Mouse (Mus musculus) megakaryocyte progenitor cell, adult 5-6 weeks (primary cell): ENCODE results near the gene Xntrpc. TPM values are rescaled to one million over a fixed set of nuclear protein-coding genes. Genes with fewer than 3 reads are reported as not detected.
A peak's percentile ranks its signal among the peaks of the same experiment; 100 is the strongest.
"Not testable (repeated sequence)": the region's sequence is repeated elsewhere in the genome, so short reads cannot be mapped to it uniquely, and the experiment has no call there.

ENCODE experiments used
- ATAC-seq: replicated peaks from 2 replicates; pipeline ENCODE4 v1.8.0; 2016; ENCODE audit warnings: mild to moderate bottlenecking, moderate TSS enrichment, inconsistent platforms; ENCODE audit not compliant: poor library complexity
- total RNA-seq, 2 experiments: library from RNA; stranded (forward) in 1 of 2; stranded (reverse) in 1 of 2; fragments of 157-497, 149-512 nt in 1 of 2; fragments of 200-1000 nt in 1 of 2; gene quantifications; 2 replicates each; pipeline versions ENCODE4 v1.2.3 to v1.2.4; 2015 to 2017

The Xntrpc gene
- total RNA-seq (2015) (0.57 and 0.85 TPM in 2 replicates), total RNA-seq (2017) (0.34 and 0.92 TPM in 2 replicates)

DNA sequence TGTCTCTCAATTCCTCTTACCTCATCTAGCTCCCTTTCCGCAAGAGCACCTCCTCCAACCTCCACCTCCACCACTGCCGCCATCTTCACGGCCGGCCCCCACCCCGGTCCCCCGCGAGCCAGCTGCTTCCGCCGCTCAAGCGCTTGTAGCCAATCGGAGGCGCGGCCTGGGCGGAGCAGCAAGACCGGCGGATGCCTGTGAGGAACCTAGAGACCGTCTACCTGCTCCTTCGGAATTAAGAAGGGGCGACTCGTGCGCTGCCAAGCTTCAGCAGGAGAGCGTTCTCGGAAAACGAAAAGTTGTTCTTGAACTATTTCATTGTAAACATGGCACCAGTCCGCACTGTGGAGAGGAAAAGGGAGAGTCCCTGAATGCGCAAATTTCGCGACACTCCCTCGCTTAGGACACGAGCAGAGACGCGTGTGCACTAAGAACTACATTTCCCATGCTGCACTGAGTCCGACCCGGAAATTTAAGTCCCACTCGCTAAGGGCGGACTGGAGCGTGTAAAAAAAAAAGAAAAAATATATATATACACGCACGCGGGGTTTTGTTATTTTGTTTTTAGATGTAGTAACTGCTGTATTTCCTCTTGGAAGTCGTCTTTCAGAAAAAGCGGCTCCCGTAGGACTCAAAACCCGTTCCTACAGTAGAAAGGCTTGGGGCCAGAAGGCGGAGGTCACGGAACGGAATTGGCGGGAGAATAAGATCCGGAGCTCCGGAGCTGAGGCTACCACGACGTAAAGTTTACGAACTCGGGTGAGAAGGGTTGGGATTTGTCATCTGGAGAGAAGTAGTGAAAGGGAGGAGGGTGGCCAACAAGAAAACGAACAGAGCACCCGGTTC lies at the start of gene Xntrpc, which contains the start of the genes Rnf121 and Xndc1:
TSS of gene Xntrpc (plus strand) at position 668 of the 846 bp plus-strand sequence.
TSS of gene Rnf121 (minus strand) at position 424 of the 846 bp plus-strand sequence.
TSS of gene Xndc1 (plus strand) at position 466 of the 846 bp plus-strand sequence.
- ATAC-seq, result peak; percentile 95

GRCm38 (mm10) chr7:102016936-102017335 lies 48.6 kb upstream of the Xntrpc start:
- 0 out of 2 replicates have a peak, but pooled peaks have one; percentile 11 for ATAC-seq

- peak; percentile 55 for ATAC-seq
Observed at GRCm38 (mm10) chr7:102017452-102017851, 48.1 kb upstream of the Xntrpc start.

DNA sequence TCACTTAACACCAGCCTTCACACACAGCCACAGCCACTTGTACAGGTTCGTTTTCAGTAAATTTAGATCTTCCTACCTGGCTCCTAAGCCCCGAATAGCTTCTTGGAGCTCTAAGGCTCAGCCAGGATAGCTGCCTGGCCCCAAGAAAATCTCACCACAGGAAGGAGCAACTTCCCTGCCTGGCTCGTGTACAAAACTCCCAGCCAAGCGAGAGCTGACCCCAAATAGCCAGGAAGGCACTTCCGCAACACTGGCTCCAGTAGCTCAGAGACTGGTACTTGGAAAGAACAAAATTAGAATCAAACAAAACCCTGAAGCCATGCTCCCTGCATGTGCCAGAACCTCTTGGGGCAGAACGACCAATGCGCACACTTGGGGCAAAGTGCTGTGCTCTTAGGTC lies 47.5 kb upstream of the Xntrpc start:
- ATAC-seq, result no peak

GRCm38 (mm10) chr7:102018590-102018989 lies 46.9 kb upstream of the Xntrpc start, which contains the start of gene Il18bp:
TSS of gene Il18bp (minus strand) at chr7:102018690.
- no peak for ATAC-seq

GRCm38 (mm10) chr7:102019362-102019761 lies 46.2 kb upstream of the Xntrpc start:
- ATAC-seq, result peak; percentile 60

GRCm38 (mm10) chr7:102020934-102021333 lies 44.6 kb upstream of the Xntrpc start:
- ATAC-seq, result not testable (repeated sequence)

- no peak for ATAC-seq
Observed at GRCm38 (mm10) chr7:102023821-102024220, 41.7 kb upstream of the Xntrpc start.

DNA sequence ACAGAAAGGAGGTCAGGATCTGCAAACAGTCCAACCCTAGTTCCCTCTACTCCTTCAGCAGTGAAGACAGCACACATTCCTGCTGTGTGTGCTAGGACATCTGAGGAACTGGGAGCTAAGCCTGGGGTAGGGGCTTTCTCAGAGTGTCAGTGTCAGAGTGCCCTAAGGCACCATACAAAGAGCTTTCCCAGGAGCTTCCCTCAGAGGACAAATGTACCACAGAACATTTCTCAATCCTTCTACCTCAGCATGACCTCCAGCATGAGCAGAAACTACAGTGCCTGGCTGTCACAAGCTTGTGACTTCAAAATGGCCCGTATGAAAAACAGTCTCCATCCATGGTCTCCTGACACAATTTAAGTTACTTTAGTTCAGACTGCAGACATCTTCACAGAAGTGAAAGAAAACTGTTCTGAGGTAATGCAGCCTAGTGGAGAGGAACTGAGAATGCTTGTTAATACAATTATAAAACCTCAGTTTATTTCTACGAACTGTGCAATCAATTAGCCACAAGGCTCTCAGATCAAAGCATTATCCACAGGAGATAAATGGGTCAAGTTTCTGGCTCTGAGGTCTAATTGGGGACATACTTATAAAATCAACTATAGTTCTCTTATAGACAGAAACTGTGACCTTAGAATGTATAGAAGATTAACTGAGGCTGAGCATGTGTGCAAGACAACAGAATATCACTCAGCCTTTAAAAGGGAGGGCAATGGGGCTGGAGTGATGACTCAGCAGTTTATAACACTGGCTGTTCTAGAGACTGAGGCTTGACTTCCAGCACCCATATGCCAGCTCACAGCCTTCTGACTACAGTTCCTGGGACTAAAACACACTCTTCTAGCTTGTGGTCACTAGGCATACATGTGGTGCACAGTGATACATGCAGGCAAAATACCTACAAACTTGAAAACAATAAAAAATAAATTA lies 40.1 kb upstream of the Xntrpc start:
- ATAC-seq, result peak; percentile 44

- ATAC-seq, result peak; percentile 50; the same call in 1 of the 2 replicates
Observed at GRCm38 (mm10) chr7:102034904-102035303, 30.6 kb upstream of the Xntrpc start.

DNA sequence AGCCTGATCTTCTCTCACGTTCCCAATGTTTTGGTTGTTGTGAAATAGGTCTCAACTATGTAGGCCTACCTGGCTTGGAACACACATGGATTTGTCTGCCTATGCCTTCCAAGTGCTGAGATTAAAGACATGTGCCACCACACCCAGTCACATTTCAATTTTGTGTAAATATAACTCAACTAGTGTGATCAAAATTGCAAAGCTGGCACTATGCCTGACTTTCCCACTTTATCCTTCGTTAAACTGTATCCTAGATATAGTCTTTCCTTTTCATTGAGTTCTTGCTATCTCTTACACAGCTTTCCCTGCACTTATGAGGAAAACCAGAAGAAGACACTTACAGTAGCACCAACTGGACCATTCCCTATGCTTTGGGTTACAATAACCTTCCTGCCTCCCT lies 30.0 kb upstream of the Xntrpc start:
- no peak for ATAC-seq

DNA sequence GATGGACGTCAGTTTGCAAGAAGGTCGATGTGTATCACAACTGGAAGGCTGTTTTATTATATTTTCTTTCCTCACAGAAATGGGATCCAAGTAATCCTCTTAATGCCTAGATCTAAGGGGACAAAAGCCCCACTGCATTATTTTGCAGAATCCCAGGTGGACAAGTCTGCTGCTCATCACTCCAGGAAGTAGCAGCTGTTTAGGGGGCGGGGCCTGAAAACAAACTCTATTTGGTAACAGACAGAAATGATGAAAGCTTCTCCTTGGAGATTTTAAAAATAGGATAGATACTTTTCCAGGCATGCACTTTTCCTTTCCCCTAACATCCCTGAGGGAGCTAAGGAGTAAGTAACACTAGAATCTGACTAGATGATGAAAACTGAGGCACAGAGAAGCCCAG lies 28.2 kb upstream of the Xntrpc start:
- ATAC-seq, result no peak

GRCm38 (mm10) chr7:102042314-102042713 lies 23.2 kb upstream of the Xntrpc start:
- no peak for ATAC-seq

- ATAC-seq, result peak; percentile 80
Observed at GRCm38 (mm10) chr7:102048524-102048923, 17.0 kb upstream of the Xntrpc start.

GRCm38 (mm10) chr7:102061353-102061752 lies 4.2 kb upstream of the Xntrpc start:
- no peak for ATAC-seq

- ATAC-seq, result no peak
Observed at GRCm38 (mm10) chr7:102062203-102062602, 3.3 kb upstream of the Xntrpc start.

DNA sequence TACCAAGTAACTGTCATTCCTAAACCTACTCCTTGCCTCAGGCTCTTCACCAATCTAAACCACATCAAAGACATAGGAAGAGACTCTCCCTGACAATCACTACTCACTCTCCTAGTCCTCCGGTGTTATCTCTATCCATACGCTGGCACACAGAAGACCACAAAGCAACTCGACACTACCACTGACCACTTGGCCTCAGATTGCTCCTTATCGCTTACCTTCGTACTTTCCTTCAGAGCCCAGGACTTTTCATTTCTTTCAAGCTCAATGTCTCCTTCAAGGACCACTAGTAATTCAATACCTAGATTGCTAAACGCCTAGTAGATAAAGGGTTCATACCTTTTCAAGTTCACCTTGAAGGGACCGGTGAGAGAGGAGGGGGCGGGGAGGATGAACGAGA lies 1.6 kb upstream of the Xntrpc start:
- no peak for ATAC-seq

- peak; percentile 2; the same call in 1 of the 2 replicates for ATAC-seq
Observed at GRCm38 (mm10) chr7:102064655-102065045, 863 bp upstream of the Xntrpc start.

DNA sequence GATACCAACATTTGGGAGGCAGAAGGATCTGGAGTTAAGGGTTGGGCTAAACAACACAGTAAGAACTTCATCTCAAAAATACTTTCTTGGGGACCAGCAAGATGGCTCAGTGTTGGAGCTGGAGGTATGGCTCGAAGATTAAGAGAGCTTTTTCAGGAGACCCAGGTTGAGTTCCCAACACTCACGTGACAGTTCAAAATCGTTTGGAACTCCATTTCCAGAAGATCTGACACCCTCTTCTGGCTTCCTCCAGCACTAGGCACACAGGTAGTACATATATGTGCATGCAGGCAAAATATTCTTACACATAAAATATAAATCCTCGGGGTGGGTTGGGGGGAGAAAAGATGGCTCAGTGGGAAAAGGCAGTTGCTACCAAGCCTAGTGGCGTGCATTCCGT lies 850 bp downstream of the Xntrpc start:
- ATAC-seq, result no peak

- ATAC-seq, result peak; percentile 90
Observed at GRCm38 (mm10) chr7:102076714-102077296, 11.3 kb downstream of the Xntrpc start.

DNA sequence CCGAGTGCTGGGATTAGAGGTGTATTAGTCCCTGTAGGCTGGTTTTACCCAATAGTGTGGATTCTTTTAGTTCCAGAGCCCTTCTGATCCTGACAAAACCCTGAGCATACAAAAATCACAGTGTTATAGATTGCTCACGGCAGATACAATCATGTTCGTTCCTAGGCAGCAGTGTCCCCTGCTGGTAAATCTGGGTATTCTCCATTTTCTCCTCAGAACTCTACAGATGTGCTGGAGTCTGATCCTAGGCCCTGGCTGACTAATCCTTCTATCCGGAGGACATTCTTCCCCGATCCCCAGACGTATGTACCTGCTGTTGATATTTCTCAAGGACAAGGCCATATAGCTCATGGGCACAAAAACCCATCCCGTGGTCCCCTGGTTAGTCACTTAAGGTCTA lies 13.0 kb downstream of the Xntrpc start:
- ATAC-seq, result peak; percentile 74
